Mouse (Mus musculus): ENCODE measurements at regions not wholly inside any gene's neighbourhood (a gene's known extent, or its start where the extent isn't known, plus 50 kb on each side); places are given as distances from the start of the nearest gene placed in this dataset.

DNA sequence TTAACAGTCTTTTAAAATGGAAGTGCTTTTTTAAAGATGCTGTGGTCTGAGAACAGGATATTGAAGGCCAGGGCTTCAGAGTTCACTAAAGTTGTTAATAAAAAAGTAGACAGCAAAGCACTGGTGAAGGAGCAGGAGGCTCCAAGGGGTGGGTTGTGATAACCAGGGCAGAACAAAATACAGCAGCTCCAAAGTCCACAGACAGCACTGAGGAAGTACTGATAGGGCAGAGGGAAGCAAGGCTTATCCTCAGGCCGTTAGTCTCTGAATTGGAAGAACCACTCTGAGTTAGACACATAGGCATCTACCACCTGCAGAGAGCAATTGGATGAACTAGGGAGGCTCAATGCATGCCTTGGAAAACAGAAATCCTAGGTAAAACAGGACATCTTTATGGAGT is 62.1 kb downstream of the P2ry1 start:
- DNase-seq (ENCODE audit: low spot score), result no peak

GRCm38 (mm10) chr3:61067067-61067466 is 64.5 kb downstream of the P2ry1 start:
- no peak for DNase-seq (ENCODE audit: low spot score)

DNA sequence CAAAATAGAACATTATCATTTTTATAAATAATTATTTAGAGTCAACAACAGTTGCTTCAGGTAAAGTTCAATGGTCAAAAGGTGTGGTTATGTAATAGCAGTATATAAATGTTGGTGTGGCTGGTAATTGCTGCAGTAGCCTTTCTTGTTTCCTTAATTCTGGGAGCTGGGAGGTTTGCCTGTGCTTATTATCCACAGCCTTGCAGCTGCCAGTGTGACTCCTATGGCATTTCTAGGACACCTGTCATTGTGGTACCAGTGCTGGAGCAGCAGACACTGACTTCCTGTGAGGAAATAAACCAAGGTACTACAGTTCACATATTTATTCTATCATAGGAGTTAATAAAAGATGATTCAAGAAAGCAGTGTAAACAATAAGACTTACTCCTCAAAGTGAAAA is 65.6 kb downstream of the P2ry1 start:
- DNase-seq (ENCODE audit: low spot score), result no peak

DNA sequence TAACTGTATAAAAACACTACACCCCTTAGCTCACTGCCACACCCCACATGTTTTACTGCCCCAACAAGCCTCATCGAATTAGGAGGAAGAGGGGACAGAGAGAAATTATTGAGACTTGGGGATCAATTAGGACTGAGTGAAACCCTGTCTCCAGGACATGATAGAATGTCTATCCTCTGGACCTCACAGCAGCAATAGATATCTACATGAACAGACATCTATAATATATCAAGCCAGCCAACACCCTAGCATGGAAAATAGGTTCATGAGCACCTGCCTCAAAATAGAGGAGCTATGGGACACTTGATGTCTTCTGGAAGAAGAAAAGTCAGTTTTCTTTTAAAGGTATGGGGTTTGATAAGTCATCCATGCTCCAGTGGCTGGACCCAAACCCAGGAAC is 68.4 kb downstream of the P2ry1 start:
- no peak for DNase-seq (ENCODE audit: low spot score)

DNA sequence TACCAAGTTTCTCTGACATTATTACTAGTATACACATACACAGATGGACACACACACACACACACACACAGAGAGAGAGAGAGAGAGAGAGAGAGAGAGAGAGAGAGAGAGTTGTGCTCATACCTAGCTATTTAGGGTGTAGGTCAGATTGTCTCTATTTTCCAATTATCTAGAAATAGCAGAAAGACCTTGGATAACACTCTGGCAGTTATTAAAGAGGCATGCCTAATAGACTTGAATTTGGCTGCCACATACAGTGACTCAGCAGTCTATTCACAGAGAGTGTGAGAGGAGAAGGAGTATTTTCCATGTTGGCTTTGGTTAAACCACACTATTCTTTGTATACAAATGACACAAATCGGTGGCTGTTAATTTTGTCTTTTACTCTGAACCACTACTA is 69.7 kb downstream of the P2ry1 start:
- no peak for DNase-seq (ENCODE audit: low spot score)

DNA sequence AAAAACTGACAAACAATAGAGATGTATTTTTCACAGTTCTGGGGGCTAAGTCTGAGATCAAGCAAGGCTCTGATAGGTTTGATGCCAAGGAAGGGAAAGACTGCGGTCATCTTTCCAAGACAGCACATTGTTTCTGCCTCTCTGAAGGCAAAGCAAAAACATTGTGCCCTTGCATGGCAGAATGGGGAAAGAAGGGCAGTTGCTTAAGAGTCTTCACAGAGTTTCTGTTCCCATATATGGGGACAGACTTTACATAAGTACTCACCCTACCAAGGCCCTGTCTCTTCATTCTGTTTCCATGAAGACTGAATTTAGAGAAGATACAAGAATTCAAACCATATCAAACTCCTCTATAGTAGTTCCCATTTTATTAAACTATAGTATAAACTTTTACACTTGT is 70.5 kb downstream of the P2ry1 start:
- no peak for DNase-seq (ENCODE audit: low spot score)

DNA sequence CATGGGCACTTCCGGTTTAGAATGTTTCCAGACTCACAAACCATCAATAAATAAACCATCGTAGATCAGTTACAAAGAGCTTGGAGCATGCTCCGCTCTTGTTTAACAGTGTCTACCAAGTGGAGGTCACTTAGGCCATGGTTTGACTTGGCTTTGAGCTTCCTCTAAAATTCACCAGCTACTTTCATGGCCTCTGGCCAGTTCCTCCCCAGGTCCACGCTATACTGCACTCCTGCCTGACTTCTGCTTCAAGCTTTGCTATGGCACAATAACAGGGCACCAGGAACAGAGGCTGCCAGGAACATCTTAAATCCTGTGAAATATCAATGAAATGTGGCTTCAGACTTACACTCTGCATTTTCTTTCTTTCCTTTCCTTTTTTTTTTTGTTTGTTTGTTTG is 71.2 kb downstream of the P2ry1 start:
- DNase-seq (ENCODE audit: low spot score), result no peak

DNA sequence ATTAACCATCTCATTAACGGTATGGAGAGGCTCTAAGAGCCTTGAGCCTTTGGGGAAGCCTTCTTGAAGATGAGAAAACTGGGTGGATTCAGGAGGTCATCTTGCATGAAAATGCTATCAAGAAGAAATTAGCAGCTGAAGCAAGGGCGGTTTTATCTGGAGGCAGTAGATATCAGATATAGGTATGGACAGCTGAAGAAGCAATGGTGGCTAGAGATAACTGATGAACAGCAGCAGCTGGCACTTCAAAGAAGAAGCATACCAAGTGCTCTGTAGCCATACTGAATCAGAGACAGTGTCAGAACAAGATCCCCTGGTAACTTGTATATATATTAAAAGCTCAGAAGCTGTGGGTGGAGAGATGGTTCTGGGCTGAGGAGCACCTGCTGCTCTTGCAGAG is 73.2 kb downstream of the P2ry1 start:
- no peak for DNase-seq (ENCODE audit: low spot score)

DNA sequence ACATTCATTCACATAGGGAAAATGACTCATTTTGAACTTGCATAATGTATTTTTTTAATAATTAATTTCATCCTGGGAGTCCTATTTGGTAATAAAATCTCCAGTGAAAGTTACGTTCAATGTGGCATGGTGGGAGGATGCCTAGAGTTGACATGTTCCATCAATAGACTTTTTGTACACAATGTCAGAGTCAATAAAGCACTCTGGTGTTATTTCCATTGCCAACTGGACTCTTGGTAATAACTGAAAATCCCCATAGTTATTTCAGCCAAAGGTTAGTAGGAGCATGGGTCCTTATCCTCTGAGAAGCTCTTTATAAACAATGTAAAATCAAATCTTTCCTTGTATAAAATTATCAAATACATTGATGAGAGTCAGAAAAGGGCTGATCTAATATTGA is 87.3 kb downstream of the P2ry1 start:
- no peak for DNase-seq (ENCODE audit: low spot score)

- no peak for DNase-seq (ENCODE audit: low spot score)
These were observed 89.4 kb downstream of the P2ry1 start for GRCm38 (mm10) chr3:61092031-61092430.

GRCm38 (mm10) chr3:61116364-61116763 is 113.8 kb downstream of the P2ry1 start:
- no peak for DNase-seq (ENCODE audit: low spot score)

DNA sequence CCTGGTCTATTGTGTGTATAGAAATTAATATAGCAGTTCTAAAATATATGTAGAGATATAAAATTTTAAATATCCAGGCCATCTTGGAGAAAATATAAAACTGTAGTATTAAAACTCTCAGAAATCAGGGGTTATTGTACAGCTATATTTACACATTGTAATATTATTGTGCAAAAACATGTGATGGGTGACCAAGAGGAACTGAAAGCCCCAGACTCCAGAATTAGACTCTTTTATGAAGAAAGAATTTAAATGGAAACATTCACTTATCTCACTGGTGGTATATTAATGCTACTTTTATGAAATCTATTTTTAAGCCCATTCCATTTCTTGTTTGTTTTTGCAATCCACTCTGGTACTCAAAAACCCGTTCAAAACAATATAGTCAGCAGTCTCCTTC is 130.5 kb downstream of the P2ry1 start:
- no peak for DNase-seq (ENCODE audit: low spot score)

- no peak for DNase-seq (ENCODE audit: low spot score)
These were observed 151.5 kb downstream of the P2ry1 start for GRCm38 (mm10) chr3:61154087-61154486.

DNA sequence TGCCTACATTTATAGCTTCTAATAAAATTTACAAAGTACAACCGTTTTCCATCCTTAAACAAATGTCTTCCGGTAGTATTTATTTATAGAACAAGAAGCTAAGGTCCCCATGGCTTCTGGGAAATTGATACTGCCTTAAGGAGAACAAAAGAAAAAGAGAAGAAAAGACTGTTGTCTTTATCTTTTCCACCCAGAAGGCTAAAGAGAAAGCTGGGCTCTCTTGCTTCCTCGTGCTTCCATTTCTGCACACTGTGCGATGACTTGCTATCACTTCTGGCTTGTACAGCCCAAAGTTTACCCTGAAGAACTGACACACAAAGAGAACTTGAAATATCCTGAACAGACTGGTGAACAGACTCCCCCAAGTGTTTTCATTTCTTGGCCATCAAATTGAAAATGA is 157.2 kb downstream of the P2ry1 start:
- DNase-seq (ENCODE audit: low spot score), result no peak

- no peak for DNase-seq (ENCODE audit: low spot score)
These were observed 158.8 kb downstream of the P2ry1 start for GRCm38 (mm10) chr3:61161384-61161783.

- DNase-seq (ENCODE audit: low spot score), result no peak
These were observed 175.6 kb upstream of the Rap2b start for GRCm38 (mm10) chr3:61185789-61186188.

GRCm38 (mm10) chr3:61188662-61189061 is 172.8 kb upstream of the Rap2b start:
- no peak for DNase-seq (ENCODE audit: low spot score)

- DNase-seq (ENCODE audit: low spot score), result no peak
These were observed 144.9 kb upstream of the Rap2b start for GRCm38 (mm10) chr3:61216562-61216961.

GRCm38 (mm10) chr3:61224505-61224904 is 136.9 kb upstream of the Rap2b start:
- DNase-seq (ENCODE audit: low spot score), result no peak

GRCm38 (mm10) chr3:61225054-61225453 is 136.4 kb upstream of the Rap2b start:
- no peak for DNase-seq (ENCODE audit: low spot score)

DNA sequence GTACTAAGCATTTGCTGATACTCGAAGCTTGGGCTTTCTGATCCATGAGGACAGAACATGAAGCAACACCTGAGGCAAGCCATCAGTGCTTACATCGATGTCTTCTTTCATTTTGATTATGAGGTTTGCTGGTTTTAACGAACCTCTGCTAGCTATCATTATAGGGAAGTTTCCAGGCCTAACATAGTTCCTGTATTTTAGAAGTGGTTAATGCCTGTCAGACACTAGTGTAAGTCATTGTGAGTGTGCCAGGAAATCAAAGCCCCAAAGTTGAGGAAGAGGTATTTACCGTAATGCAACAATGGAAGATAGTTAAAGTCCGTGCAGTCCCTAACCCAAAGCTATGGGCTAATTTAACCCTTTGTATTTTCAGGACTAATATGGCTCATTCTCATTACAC is 120.1 kb upstream of the Rap2b start:
- no peak for DNase-seq (ENCODE audit: low spot score)

- DNase-seq (ENCODE audit: low spot score), result no peak
These were observed 117.4 kb upstream of the Rap2b start for GRCm38 (mm10) chr3:61243876-61244527.

DNA sequence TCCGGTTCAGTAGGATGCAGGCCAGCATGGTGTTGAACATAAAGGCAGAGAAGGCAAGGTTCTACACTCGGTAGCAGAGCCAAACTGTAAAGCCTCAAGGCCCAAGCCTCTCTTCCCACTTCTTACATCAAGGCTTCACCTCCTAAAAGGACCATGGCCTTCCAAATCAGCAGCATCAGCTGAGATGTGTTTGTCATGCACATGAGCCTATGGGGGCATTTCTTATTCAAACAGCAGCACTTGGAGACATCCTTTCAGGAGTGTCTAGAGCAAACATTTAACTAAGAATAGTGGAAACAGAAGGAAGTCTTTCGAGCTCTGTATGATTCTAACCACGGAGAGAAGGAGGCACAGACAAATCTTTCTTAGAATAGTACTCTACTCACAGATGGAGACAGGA is 115.0 kb upstream of the Rap2b start:
- DNase-seq (ENCODE audit: low spot score), result no peak

DNA sequence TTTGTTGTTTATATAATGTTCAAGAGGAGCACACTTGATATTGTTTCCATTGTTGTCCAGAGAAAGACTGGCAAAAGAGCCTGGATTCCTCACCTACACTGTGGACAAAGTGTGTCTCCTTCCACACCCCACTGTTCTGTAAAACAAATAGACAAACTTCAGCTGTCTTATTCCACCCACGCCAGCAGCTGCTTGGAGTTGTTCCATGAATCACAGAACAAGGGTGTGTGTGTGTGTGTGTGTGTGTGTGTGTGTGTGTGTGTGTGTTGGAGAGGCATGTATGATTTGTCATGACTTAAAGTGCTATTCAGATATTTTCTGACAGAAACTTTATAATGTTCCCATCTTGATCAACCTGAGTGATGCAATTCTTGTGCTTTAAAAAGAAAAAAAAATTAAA is 114.1 kb upstream of the Rap2b start:
- DNase-seq (ENCODE audit: low spot score), result no peak

DNA sequence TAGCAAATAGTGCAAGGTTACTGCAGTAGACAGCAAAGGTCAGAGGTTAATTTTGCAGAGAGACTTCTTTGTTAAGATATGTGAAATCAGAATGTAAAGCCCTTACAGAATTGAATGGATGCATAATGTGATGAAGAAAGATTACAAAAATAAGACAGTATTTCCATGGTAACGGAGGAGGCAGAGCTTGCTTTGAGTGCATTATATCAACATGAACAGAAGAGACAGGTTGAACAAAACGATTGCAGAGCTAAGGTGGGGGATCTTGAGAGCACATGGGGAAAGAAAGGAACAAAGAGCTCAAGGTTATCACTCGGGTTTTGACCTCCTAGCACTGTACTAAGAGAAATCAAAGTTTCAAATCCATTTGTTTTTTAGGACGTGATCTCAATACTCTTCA is 106.2 kb upstream of the Rap2b start:
- DNase-seq (ENCODE audit: low spot score), result no peak
